Mouse (Mus musculus) cerebellum, adult 9-11 months (tissue): ENCODE measurements at regions not wholly inside any gene's neighbourhood (a gene's known extent, or its start where the extent isn't known, plus 50 kb on each side); places are given as distances from the start of the nearest gene placed in this dataset.
A peak's percentile ranks its signal among the peaks of the same experiment; 100 is the strongest.

ENCODE experiments used
- DNase-seq: peaks from one replicate; pipeline ENCODE4 v3.0.0; 2022

DNA sequence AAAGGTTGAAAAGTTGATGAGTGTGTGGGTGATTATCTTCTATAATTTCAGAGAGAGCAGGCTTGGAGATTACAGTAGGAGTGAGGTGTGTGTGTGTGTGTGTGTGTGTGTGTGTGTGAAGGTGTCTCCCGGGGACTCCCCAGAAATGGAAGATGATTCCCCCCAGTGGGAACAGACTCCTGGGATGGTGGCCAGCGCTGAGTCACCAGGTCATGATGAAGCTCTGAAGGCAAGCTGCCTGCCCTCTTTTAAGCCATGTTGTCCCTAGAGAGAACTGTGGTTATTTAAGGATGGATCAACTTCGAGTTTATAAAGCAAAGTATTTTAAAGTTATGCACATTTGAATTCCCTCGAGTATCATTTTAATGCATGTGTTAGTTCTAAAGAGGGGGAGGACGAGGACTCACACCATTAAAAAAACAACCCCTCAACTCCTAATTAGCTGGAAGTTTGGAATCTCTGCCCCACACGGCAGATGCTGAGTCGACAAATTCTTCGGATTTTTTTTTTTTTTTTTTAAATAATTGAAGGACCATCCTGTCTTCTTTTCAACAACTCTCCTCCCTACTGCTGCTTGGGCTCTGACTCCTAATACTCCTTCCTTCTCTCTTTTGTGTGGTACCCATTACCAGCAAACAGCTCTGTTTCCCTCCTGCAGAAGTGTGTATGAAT, 186.6 kb downstream of the Ly86 start:
- DNase-seq = no peak

DNA sequence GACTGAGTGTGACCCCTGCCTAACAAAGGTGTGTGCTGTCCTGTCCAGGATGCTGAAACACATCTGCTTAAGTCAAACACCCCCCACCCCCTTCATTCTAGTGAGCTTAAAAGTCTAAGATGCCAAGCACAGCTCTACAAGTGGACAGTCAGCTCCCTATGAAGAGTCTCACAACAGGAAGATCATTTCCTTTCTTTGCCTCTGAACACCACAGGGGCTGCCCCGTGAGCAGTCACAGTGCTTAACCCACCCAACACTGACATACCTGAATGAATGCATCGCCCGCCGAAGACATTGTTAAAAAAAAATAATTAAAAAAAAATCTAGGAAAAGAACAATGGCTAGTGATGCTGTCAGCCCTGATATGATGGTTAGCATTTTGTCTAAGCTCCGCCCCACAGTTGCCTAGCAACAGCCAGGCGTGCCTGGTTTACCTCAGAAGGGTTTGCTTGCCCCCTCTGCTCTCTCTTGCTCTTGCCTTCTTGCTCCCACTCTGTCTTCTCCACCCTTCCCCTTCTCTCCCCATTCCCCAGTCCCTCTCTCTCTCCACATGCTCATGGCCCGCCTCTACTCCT, 187.7 kb downstream of the Ly86 start:
- DNase-seq = no peak

DNA sequence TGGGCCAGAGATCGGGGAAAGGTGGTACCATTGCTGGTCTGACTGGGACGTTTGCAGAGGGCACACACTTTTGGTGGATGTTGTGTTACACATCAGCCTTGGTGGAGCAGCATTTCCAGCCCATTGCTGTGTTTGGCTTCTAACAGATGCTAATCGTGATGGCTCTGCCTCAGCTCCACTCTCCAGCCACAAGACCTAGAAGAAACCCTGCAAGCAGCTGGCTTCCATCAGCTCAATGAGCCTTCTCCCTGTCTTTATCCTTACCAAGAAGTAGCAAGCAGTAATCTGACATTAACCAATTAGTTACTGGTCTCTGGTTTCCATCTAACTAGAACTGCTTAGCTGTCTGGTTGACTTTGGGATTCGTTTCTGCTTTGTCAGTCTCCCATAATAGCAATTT, 188.8 kb downstream of the Ly86 start:
- DNase-seq = no peak

DNA sequence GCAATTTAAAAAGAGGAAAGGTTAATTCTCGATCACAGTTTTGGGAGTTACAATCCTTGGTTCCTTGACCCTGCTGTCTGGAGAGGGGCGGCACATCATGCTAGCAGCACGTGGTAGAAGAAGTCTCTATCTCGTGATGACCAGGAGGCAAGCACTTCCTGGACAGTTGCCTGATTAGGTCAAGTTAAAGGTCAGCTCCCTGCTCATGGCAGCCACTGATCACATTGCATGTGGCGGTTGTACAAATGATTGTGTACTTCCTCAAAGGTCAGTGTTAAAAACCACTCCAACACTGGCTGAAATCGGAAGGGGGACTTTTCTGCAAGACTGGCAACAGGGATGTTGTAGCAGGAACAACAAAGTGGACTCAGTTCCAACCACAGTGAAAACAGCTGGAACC, 192.3 kb downstream of the Ly86 start:
- DNase-seq = no peak

DNA sequence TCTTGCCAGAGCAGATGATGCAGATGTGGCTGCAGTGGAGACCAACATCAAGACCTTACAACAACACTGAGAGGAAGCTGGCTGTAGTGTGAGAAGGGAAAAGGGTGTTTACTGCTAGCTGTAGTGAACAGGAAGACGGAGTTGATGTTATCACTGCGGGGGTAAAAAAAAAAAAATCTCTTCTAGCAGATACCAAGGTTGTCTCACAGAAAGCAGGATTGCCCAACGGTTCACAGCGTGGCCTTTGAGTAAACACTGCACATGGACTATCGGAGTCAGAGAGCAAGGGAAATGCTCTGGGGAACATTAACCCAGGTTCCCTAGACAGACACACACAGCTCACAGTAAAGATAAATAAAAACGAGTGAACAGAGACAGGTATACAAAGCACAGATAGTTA, 192.8 kb downstream of the Ly86 start:
- DNase-seq = no peak

DNA sequence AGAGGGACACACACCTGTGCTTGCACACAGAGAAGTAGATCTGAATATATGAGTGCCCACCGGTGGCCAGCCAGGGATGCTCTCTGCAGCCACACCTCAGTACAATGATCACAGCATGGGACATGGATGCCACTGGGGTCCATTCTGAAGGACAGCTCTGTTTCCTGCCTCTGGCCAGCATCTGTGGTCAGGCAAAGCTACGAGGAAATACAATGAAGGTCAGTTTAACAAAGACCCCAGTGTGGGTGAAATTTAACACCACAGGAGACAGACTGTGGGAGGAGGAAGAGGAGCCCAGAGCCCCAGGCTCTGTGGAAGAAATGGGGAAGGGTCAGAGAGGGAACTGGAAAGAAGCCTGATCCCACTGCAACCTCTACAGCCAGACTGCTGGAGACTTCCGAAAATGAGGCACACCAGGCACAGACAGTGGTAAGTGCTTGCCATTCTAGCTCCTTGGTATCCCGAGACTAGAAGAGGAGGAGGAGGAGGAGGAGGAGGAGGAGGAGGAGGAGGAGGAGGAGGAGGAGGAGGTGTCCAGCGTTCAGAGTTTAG, 196.0 kb downstream of the Ly86 start:
- DNase-seq = no peak

DNA sequence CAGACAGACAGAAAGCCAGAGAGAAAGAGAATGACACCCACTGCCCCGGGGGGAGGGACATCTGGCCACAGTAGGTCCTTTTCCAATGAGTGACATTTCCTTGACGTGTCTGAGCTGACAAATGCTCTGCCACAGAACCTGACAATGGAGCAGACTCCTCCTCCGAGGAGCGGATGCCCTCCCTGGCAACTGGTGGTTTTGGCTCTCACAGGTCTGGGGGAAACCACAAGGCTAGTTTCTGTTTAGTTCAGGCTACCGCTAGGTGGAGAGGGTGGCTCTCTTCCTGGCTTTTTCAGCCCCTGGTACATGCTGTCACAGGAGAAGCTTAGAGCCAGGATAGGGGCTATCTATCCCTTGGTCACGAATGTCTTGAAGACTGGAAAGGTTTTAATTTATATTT, 196.7 kb downstream of the Ly86 start:
- peak; percentile 11 for DNase-seq

DNA sequence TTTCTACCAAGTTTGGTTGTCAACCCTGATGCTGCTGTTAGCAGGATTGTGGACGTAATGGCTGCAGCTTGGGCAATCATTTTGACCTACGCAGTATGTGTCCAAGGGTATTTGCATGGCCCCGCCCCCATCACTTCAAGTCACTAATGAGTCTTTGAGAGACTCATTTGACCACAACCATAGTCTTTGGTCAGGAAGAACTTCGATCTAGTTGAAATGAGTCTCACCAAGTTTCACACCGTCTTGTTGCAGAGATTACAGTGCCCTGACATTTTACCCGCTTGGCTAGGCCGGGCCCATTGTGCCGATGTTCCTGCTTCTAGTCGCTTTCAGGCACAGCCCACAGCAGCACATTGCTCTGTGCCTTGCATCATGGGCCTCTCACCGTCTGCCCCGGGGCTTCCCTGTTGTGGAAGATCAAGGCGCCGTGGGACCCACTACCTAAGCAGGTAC, 197.8 kb downstream of the Ly86 start:
- DNase-seq = no peak

DNA sequence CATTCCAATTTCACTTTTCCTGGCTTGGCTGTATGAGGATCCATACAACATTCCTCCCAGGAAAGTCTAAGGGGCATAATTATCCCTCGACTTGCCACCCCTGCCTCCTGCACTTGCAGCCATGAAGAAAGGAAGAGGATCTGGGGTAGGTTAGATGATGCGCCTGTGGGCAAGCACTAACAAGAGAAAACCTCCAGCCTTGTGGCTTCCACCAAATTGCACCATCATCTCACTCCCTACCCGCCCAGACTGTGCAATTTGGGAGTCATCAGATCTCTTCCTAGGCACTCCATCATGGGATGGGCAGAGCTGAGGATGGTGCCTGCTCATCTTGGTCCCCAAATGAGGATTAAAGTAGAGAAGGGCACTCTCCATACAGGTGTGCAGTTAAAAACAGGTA, 198.8 kb downstream of the Ly86 start:
- no peak for DNase-seq

DNA sequence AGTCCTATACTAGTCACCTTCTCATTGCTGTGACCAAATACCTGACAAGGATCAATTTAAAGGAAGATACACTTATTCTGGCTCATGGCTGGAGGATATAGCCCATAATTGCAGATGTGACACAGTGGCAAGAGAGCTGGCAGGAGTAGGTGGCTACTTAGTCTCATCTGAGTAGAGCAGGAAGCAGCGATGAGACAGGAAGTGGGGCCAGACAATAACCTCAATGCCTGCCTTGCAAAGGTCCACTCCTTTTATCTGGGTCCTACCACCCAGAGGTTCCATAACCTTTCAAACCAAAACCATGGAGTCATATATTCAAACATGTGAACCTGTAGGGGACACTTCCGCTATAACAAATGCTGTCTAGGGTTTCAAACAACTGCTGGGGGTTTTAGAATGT, 199.7 kb downstream of the Ly86 start:
- no peak for DNase-seq

DNA sequence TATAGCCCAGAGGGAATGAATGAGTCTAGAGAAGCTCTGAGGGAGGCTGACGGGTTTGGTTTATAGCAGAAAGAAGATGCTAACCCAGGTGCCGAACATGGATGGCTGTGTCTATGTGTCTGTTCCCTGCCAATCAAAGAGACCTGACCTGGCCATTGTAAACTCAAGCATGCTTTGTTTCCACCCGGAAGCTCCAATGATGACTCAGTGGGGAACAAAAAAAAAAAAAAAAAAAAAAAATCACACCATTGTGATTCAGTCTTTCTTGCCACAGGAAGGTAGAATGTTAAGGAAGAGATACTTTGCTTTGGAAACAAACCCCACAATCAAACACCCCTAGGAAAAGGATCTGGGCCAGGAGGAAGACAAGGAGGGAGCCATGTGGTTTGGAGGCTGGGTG, 201.5 kb downstream of the Ly86 start:
- DNase-seq = no peak

DNA sequence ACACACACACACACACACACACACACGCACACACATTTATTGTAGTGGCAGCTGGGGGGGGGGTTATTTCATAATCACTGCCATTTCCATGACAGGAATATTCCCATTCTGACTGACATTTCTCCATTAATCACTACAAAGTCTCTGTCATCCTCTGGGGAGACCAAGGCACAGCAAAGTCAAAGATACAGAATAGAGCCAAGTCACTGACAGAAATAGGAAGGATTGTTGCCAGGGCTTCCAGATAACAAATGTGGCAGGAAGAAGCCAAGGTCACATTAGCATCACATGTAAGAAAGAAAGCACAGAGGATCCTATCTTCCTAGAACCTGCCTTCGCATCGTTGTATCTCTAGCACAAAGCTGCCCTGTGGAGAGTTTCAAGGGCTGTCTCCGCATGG, 205.6 kb downstream of the Ly86 start:
- no peak for DNase-seq

DNA sequence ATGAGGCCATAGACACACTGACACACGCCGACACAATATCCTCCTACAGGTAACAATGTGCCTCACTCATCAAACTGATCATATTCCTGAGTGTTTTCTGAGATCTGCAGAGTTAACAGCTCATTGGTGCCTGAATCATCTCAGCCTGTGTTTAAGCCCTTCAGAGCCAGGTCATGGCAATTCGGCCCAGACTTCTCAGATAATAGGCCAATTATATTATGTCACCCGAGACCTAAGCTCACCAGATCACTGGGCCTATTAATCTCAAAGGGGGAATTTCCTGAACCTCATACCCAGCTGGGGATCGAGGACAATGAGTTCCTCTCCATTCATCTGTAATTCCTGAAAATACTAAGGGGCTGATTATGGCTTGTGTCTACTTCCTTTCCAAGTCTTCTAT, 208.4 kb downstream of the Ly86 start:
- no peak for DNase-seq

DNA sequence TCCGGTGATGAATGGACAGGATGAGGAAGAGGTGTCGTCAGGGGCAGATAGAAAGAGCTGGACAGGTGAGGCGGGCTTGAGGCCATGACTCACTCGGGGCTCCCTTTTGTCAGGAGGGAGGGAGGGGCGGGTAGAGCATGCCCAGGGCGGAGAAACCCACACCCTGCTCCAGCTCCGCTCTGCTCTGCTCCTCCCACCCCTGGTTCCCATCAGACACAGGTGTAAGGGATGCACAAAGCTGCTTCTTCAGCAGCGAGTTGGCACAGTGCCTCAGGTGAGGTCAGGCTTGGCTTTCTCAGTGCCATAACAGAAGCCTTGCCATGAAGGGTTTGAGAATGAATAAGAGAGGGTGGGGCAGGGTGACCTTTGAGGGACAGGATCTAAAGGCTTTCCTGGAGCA, 212.2 kb downstream of the Ly86 start:
- no peak for DNase-seq

DNA sequence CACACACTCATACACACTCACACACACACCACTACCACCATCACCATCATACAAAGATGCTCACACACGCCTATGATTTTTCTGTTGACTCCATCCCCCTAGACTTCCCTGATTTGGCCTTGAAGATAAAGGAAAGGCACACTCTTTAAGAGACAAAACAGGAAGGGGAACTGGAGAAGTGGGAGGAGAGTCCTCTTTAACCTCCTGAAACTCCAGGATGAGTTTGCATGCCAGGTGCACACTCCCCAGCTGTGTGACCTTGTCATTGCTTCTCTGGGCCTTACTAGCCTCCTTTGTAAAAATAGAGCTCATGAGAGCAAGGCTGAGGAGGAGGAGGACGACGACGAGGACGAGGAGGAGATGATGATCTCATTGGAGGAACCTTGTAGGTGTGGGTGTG, 212.8 kb downstream of the Ly86 start:
- DNase-seq = no peak

DNA sequence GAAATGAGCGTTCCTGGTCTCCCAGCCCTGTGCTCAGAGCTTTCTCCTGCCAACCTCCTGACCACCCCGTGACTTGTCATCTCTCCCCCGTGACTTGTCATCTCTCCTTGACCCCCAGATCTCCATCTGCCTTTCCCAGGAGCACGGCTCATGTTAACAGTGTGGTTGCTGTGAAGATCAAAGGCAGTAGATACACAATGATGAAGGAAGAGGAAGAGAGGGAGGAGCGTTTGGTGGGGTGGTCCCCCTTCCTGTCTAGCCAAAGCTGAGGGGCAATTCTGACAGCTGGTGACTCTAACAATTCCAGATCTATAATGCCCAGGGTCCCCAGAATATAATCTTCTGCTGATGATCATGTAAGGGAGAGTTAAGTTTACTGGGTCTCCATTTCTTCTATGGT, 214.0 kb downstream of the Ly86 start:
- no peak for DNase-seq

DNA sequence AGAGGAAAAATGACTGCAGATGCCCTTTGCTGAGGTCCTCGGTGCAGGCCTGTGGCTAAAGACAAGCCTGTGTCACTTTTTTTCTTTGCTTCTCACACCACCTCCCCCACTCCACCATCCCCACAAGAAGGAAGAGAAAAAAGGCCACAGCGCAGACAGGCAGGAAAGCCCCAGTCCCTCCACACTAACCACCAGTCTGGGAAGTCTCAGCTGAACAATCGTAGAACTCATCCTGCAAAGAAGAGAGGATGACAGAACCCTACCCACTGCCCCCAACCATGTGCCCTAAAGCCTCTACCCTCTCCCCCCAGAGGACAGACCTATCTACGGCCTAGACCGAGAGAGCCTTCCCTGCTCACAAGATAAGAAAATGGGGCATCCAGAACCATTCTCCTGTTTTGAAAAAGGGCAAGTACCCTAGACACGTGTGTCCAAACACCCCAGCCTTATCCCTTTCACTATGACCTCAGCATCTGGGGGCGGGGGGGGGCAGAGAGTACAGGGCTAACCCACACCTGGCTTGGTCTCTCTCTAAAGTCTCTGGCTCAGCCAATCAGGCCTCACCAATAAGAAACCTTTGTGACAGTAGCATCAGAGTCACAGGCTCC, 214.8 kb downstream of the Ly86 start:
- no peak for DNase-seq

DNA sequence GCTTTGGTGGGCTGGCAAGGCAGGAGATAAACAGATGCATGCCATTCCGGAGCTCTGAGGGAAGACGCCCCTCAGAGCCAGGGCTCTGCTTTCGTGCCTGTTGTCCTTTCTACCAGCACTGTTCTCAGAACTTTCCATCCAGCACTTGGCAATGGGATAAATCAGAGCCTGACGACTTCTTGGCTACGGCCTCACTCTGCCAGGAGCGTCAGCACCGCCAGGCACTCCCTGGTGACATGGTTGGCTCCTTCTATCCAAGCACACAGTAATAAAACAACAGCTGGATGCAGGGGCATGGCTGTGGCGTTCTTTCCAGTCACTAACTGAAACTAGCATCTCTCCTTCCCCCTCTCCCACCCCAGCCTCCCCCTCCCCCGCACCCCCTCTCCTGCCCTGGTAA, 215.4 kb downstream of the Ly86 start:
- DNase-seq = no peak

DNA sequence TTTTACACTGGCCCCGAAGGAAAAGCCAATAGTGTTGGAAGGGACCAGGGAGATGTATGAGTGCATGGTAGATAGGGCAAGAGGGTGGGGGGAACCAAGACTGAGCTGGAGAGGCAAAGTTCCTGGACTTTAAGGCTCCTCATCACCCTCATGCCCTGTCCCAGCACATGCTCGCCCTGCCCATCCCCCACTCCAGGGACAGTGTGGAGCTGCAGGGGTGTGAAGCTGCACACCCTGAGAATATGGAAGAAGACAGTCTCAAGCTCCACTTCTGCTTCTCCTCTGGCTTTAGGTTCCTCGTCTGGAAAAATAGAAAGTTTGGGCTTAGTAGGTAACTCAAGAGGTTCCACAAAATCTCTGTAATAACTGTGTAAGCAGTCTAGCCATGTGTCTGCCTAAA, 215.8 kb downstream of the Ly86 start:
- DNase-seq = no peak

DNA sequence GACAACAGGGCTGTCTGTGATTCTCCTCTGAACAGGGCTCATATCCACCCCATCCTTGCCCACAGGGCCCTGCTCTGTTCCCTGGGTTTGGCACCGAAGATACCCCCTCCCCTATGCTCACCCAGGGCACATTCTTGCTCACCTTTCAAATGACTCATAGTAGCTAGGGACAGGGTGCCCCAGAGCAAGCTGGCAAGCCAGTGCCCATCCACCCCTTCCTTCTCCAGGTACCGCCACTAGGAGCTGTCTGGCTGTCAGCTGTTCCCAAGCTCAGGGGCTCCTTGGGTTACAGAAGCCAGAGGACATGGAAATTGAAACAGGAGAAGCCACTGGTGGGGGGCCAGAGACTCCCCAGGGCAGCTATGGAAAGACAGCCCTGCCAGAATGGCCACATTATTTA, 216.4 kb downstream of the Ly86 start:
- DNase-seq = no peak

DNA sequence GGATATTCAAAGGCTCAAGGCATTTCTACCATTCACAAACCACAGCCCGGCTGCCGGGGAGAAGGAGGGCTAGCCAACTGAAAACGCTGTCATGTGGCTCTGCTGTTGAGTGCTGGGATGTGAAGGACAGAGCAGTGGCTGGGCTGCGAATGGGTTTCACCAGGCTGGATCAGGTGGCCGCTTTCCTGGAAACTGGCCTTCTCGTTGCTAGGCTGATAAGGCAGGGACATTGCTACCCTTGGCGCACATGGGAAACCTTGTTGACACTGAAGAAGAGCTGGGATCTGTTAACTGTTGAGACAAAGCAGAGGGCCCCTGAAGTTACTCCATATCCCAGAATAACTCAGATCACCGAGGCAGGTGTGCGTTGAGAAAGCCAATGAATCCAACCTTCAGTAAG, 216.1 kb upstream of the Rreb1 start:
- no peak for DNase-seq

DNA sequence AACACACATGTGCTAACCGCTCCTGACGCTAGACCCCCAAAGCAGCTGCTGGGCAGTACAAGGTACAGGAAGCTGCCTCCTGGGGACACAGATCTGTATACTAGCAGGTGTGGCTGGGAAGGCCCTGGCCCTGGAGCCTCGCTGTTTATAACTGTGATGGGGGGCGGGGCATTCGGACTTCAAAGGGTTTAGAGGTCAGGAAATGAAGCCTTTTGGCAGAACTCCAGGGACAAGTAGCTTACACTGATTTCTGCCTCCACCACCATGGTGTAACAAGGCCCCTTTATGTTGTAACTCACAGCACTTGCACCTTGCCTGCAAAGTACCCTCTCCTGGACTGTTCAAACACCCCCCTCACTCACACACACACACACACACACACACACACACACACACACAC, 215.5 kb upstream of the Rreb1 start:
- DNase-seq = no peak

DNA sequence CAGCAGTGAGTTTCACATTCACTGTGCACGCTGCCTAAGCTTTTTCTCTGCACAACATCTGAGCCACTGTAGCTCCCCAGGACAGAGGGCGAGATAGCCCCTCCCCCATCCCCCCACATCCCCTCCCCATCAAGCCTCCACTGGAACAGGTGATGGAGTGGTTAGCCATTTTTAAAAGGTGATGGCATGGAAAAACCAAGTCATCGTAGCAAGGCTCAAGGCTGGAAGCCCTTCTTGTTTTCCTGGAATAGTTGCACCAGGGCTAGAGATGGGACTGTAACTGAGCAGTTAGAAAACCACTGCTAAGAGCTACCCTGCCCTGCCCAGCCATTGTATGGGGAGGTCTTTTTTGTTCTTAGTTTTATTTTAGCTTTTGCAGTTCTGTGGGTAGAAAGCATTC, 209.1 kb upstream of the Rreb1 start:
- no peak for DNase-seq

DNA sequence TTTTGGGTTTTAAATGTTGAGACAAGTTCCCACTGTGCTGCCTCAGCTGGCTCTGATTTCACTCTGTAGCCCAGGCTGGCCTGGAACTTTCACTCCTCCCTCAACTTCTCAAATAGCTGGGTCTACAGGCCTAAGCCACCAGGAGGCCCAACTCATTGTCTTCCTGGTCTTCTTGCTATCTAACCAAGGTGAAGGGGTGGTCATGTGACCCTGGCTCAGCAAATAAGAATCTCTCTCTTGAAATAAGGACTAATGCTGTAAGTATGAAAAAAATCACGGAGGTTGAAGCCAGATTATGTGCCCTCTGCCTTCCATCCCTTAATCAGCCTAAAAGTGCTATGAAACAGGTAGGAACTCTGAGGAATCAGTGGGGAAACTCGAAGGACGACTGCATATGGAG, 208.7 kb upstream of the Rreb1 start:
- DNase-seq = no peak

DNA sequence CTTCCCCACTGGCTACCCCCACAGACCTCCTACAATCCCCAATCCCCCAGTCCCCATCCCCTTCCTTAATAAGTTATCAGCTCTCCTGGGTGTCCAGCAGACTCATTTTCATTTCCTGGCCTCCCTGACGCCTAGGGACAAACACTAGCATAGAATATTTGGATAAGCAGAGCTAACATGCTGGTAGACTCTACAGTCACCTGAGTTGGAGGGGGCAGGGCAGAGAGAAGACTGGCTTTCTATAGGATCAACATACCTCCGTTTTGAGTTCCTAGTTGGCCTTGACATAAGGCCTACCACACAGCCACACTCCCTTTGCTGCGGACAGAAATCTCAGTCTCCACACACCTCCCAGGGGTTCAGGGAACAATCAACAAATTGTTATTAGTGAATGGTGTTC, 205.2 kb upstream of the Rreb1 start:
- no peak for DNase-seq
